Mouse (Mus musculus) urinary bladder, postnatal 0 days (tissue): Measurements from ENCODE around the gene Matk. TPM values are rescaled to one million over a fixed set of nuclear protein-coding genes. Genes with fewer than 3 reads are reported as not detected.

Experiments
- microRNA-seq: library from miRNA; unstranded; fragments of <30 nt; microRNA quantifications from one replicate; pipeline ENCODE4, GENCODE M21; 2016
- polyA plus RNA-seq: library from polyadenylated mRNA; unstranded; fragments of >200 nt; fragmentation: Nextera tagmentation; extraction: Ambion mirVana; gene quantifications from 2 replicates; pipeline ENCODE4 v1.2.1, GENCODE M21; 2015

The Matk gene
- 0.53 and 0.67 TPM in 2 replicates for polyA plus RNA-seq

GRCm38 (mm10) chr10:81252424-81253419 is at the start of gene Matk:
Gene Matk, plus strand, starts transcription at chr10:81252935.

GRCm38 (mm10) chr10:81230438-81231332 is 22.1 kb upstream of the Matk start, which contains the start of gene Atcay:
Gene Atcay, minus strand, starts transcription at chr10:81230833.

GRCm38 (mm10) chr10:81232580-81233225 is 20.0 kb upstream of the Matk start, which contains the start of gene Zfr2:
Gene Zfr2, plus strand, starts transcription at chr10:81233155.

GRCm38 (mm10) chr10:81266211-81267105 is 13.7 kb downstream of the Matk start, which contains the start of the genes Mrpl54 and Apba3:
Gene Mrpl54, minus strand, starts transcription at chr10:81266934.
Gene Apba3, plus strand, starts transcription at chr10:81266960.

GRCm38 (mm10) chr10:81291511-81292104 is 38.9 kb downstream of the Matk start, which contains the start of gene Tjp3:
Gene Tjp3, minus strand, starts transcription at chr10:81291581.

GRCm38 (mm10) chr10:81292554-81293333 is 40.0 kb downstream of the Matk start, which contains the start of gene Pip5k1c:
Gene Pip5k1c, plus strand, starts transcription at chr10:81292963.

Small RNAs within 50 kb of the gene (microRNA-seq; reads per million reads assigned to microRNA genes)
- 6.2 reads per million, percentile 13 among the genes with 10 or more reads in this experiment for gene Mir3057

Other genes with a start within 250 kb of the Matk start
- gene Gng7, start 238.0 kb upstream of the Matk start, polyA plus RNA-seq, result 1.3 and 1.6 TPM in 2 replicates
- gene Diras1, start 227.3 kb upstream of the Matk start, polyA plus RNA-seq, result not detected in 2 replicates
- gene Slc39a3, start 215.5 kb upstream of the Matk start, polyA plus RNA-seq, result 12.7 and 15.3 TPM in 2 replicates
- gene Sgta, start 192.8 kb upstream of the Matk start, polyA plus RNA-seq, result 90.7 and 98.9 TPM in 2 replicates
- 18.4 and 19.0 TPM in 2 replicates for gene Thop1, start 182.9 kb upstream of the Matk start, polyA plus RNA-seq
- gene Creb3l3, start 154.1 kb upstream of the Matk start, polyA plus RNA-seq, result 0.74 and 1.0 TPM in 2 replicates
- 118 and 119 TPM in 2 replicates for gene Map2k2, start 147.0 kb upstream of the Matk start, polyA plus RNA-seq
- 45.5 and 48.9 TPM in 2 replicates for gene Zbtb7a, start 117.7 kb upstream of the Matk start, polyA plus RNA-seq
- gene Pias4, start 85.0 kb upstream of the Matk start, polyA plus RNA-seq, result 19.0 and 21.1 TPM in 2 replicates
- gene Eef2, start 76.3 kb upstream of the Matk start, polyA plus RNA-seq, result 446 and 467 TPM in 2 replicates
- gene Dapk3, start 69.9 kb upstream of the Matk start, polyA plus RNA-seq, result 54.2 and 57.0 TPM in 2 replicates
- 0.12 and 0.23 TPM in 2 replicates for gene 4930442H23Rik, start 69.1 kb upstream of the Matk start, polyA plus RNA-seq
- gene Nmrk2, start 50.9 kb upstream of the Matk start, polyA plus RNA-seq, result 0.31 and 0.40 TPM in 2 replicates
- gene Atcay, start 22.1 kb upstream of the Matk start, polyA plus RNA-seq, result 0.08 and 0.18 TPM in 2 replicates
- 3.7 and 4.1 TPM in 2 replicates for gene Zfr2, start 19.8 kb upstream of the Matk start, polyA plus RNA-seq
- 227 and 233 TPM in 2 replicates for gene Mrpl54, start 14.0 kb downstream of the Matk start, polyA plus RNA-seq
- 43.8 and 51.5 TPM in 2 replicates for gene Apba3, start 14.0 kb downstream of the Matk start, polyA plus RNA-seq
- gene Tjp3, start 38.6 kb downstream of the Matk start, polyA plus RNA-seq, result 12.6 and 14.9 TPM in 2 replicates
- gene Pip5k1c, start 40.0 kb downstream of the Matk start, polyA plus RNA-seq, result 31.1 and 32.7 TPM in 2 replicates
- 18.1 and 20.3 TPM in 2 replicates for gene Cactin, start 68.2 kb downstream of the Matk start, polyA plus RNA-seq
- gene Tbxa2r, start 75.8 kb downstream of the Matk start, polyA plus RNA-seq, result 28.6 and 36.1 TPM in 2 replicates
- gene Gipc3, start 90.3 kb downstream of the Matk start, polyA plus RNA-seq, result 0.65 and 0.87 TPM in 2 replicates
- 67.4 and 70.3 TPM in 2 replicates for gene Hmg20b, start 97.5 kb downstream of the Matk start, polyA plus RNA-seq
- gene Mfsd12, start 104.6 kb downstream of the Matk start, polyA plus RNA-seq, result 12.5 and 12.6 TPM in 2 replicates
- gene 4930404N11Rik, start 112.9 kb downstream of the Matk start, polyA plus RNA-seq, result 1.5 and 1.8 TPM in 2 replicates
- gene Fzr1, start 125.6 kb downstream of the Matk start, polyA plus RNA-seq, result 35.5 and 38.2 TPM in 2 replicates
- 67.0 and 71.2 TPM in 2 replicates for gene Dohh, start 131.5 kb downstream of the Matk start, polyA plus RNA-seq
- 1.6 and 2.1 TPM in 2 replicates for gene Gm48551, start 131.5 kb downstream of the Matk start, polyA plus RNA-seq
- gene Gm48552, start 136.1 kb downstream of the Matk start, polyA plus RNA-seq, result 0.42 and 0.73 TPM in 2 replicates
- 1.7 and 2.0 TPM in 2 replicates for gene Smim24, start 140.1 kb downstream of the Matk start, polyA plus RNA-seq
- gene Nfic, start 202.7 kb downstream of the Matk start, polyA plus RNA-seq, result 69.4 and 71.2 TPM in 2 replicates
- 0.12 and 0.18 TPM in 2 replicates for gene Celf5, start 229.8 kb downstream of the Matk start, polyA plus RNA-seq
- gene Ncln, start 243.5 kb downstream of the Matk start, polyA plus RNA-seq, result 49.9 and 50.1 TPM in 2 replicates
- 0.20 and 0.71 TPM in 2 replicates for gene S1pr4, start 247.2 kb downstream of the Matk start, polyA plus RNA-seq